Mouse (Mus musculus) testis, adult 2 months (tissue): Measurements from ENCODE around the gene Chn2. TPM values are rescaled to one million over a fixed set of nuclear protein-coding genes. Genes with fewer than 3 reads are reported as not detected.

Experiments
- H3K27ac ChIP-seq: fragments of 200-500 bp; 2 replicates; pipeline ENCODE4 v1.5.1; 2012; ENCODE audit warnings: low read depth, low read length; ENCODE audit not compliant: control insufficient read depth, insufficient read depth
- H3K27me3 ChIP-seq: fragments of 200-500 bp; 2 replicates; pipeline ENCODE4 v1.6.1; 2012; ENCODE audit warnings: mild to moderate bottlenecking, low read length, moderate library complexity; ENCODE audit not compliant: control insufficient read depth, insufficient read depth
- H3K36me3 ChIP-seq: fragments of 200-500 bp; 2 replicates; pipeline ENCODE4 v1.6.1; 2012; ENCODE audit warnings: mild to moderate bottlenecking, low read length; ENCODE audit not compliant: control insufficient read depth, insufficient read depth
- H3K4me1 ChIP-seq: fragments of 200-500 bp; 2 replicates; pipeline ENCODE4 v1.6.1; 2012; ENCODE audit warnings: low read length; ENCODE audit not compliant: control insufficient read depth, insufficient read depth
- H3K4me3 ChIP-seq: fragments of 200-500 bp; 2 replicates; pipeline ENCODE4 v1.5.1; 2012; ENCODE audit warnings: low read depth, mild to moderate bottlenecking, low read length, moderate library complexity, mixed read lengths; ENCODE audit not compliant: control insufficient read depth
- CTCF ChIP-seq: fragments of 200-500 bp; IDR thresholded peaks from 2 replicates; pipeline ENCODE4 v1.5.1; 2012; ENCODE audit warnings: low read depth, mild to moderate bottlenecking, inconsistent platforms, low read length, moderate library complexity; ENCODE audit not compliant: control insufficient read depth, insufficient read depth, insufficient replicate concordance
- POLR2A ChIP-seq: fragments of 200-500 bp; IDR thresholded peaks from 2 replicates; pipeline ENCODE4 v1.6.1; 2012; ENCODE audit warnings: low read depth, mild to moderate bottlenecking, inconsistent platforms, low read length, moderate library complexity; ENCODE audit not compliant: control insufficient read depth
- polyA plus RNA-seq: library from polyadenylated mRNA; depleted of rRNA; stranded (reverse); fragments of >200 nt; gene quantifications from 2 replicates; pipeline ENCODE4 v1.2.3, GENCODE M21; 2012

The Chn2 gene
- polyA plus RNA-seq, 1 experiment: 637 TPM

DNA sequence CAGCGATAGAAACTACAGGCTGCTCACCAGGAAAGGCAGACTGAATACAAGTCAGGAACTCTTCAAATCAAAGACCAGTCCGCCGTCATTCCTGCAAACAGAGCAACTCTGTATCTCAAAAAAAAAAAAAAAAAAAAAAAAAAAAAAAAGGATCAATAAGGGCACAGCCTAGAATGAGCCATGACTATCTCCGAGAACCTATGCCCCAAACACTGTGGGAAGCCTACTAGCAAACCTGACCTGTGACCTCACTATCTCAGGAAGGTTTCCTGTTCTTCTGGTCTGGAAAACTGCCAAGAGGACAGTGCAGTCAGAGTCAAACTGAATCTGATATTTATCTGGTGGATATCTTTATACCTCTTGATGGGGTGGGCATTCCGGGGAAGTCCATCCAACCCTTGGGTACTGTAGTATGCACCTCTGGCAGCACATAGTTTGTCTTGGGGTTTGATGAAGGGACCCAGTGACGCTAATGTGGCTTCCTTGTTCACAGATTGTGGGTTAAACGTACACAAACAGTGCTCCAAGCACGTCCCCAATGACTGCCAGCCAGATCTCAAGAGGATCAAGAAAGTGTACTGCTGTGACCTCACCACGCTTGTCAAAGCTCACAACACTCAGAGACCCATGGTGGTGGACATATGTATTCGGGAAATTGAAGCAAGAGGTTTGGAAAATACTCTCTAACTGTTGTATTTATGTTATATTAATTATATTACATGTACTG lies 250.6 kb downstream of the Chn2 start:
- H3K36me3 ChIP-seq: no peaks in the 10 kb centered on the region
- TF ChIP-seq CTCF (no peak), POLR2A (no peak)
- H3K4me1 ChIP-seq: no peaks in the 10 kb centered on the region
- no peak overlapping the region for H3K27ac ChIP-seq
- H3K27me3 ChIP-seq: no peaks in the 10 kb centered on the region
- no peak overlapping the region for H3K4me3 ChIP-seq

DNA sequence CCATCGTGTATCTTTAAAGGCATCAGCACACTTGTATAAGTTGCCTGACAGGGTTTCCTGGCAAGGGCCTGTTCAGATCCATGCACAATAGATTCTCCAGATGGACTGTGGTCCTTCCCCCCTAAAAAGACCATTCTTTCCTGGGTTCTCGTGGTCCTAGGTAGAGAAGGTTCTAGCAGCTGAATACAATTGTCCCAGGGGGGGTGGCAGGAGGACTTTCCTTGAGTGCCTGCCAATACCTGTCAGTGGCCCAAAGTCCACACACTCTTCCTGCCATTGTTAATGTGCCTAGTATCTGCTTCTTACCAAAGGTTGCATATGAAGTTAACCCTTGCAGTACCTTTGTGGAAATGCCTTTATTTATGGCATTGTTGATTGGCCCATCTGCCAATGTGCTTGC lies 257.9 kb downstream of the Chn2 start:
- Histone ChIP-seq H3K4me3 (no peak overlapping the region), H3K27me3 (no peaks in the 10 kb centered on the region), H3K36me3 (no peaks in the 10 kb centered on the region), H3K27ac (no peak overlapping the region), H3K4me1 (no peaks in the 10 kb centered on the region)
- TF ChIP-seq CTCF (no peak), POLR2A (no peak)

GRCm38 (mm10) chr6:54299417-54299816 lies 260.1 kb downstream of the Chn2 start:
- Histone ChIP-seq H3K4me3 (no peak overlapping the region), H3K4me1 (no peaks in the 10 kb centered on the region), H3K27me3 (no peaks in the 10 kb centered on the region), H3K27ac (no peak overlapping the region), H3K36me3 (no peaks in the 10 kb centered on the region)
- TF ChIP-seq POLR2A (no peak), CTCF (no peak)

GRCm38 (mm10) chr6:54305777-54306176 lies 266.4 kb downstream of the Chn2 start:
- Histone ChIP-seq H3K27me3 (no peaks in the 10 kb centered on the region), H3K4me1 (peaks cover 3% of the 10 kb centered on the region), H3K36me3 (no peaks in the 10 kb centered on the region), H3K4me3 (no peak overlapping the region), H3K27ac (no peak overlapping the region)
- TF ChIP-seq POLR2A (no peak), CTCF (no peak)

- peaks cover 3% of the 10 kb centered on the region for H3K4me1 ChIP-seq
- H3K27me3 ChIP-seq: no peaks in the 10 kb centered on the region
- H3K4me3 ChIP-seq: no peak overlapping the region
- H3K36me3 ChIP-seq: no peaks in the 10 kb centered on the region
- no peak overlapping the region for H3K27ac ChIP-seq
- no peak for TF ChIP-seq CTCF
- TF ChIP-seq POLR2A: no peak
Observed at GRCm38 (mm10) chr6:54313071-54313470, 273.7 kb downstream of the Chn2 start.

DNA sequence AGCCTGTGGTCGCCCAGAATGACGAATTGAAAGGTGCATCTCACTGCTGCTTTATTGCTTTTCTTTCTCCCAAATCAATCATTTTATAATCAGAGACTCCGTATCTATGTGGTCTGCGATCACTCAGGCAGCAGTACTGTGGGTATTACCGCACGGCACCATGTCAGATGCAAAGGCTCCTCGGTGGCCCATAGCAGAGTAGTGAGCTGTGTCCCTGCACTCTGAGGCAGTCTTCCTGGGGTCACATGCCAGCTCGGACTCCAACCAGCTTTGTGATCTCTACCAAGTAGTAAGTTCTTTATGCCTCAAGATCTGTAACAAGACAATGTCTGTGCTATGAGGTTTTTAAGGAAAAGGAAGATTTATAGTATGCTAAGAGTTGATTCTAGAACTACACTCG lies 279.3 kb downstream of the Chn2 start:
- Histone ChIP-seq H3K36me3 (no peaks in the 10 kb centered on the region), H3K4me3 (no peak overlapping the region), H3K27me3 (no peaks in the 10 kb centered on the region), H3K27ac (no peak overlapping the region), H3K4me1 (no peaks in the 10 kb centered on the region)
- TF ChIP-seq CTCF: no peak
- no peak for TF ChIP-seq POLR2A

GRCm38 (mm10) chr6:54319198-54319597 lies 279.8 kb downstream of the Chn2 start:
- TF ChIP-seq POLR2A (no peak), CTCF (no peak)
- Histone ChIP-seq H3K27ac (no peak overlapping the region), H3K4me1 (no peaks in the 10 kb centered on the region), H3K36me3 (no peaks in the 10 kb centered on the region), H3K4me3 (no peak overlapping the region), H3K27me3 (no peaks in the 10 kb centered on the region)

- no peak overlapping the region for H3K27ac ChIP-seq
- H3K4me1 ChIP-seq: no peaks in the 10 kb centered on the region
- H3K36me3 ChIP-seq: no peaks in the 10 kb centered on the region
- TF ChIP-seq CTCF (no peak), POLR2A (no peak)
- no peak overlapping the region for H3K4me3 ChIP-seq
- no peaks in the 10 kb centered on the region for H3K27me3 ChIP-seq
Observed at GRCm38 (mm10) chr6:54320236-54320635, 280.9 kb downstream of the Chn2 start.
